Mouse (Mus musculus) ES-Bruce4 (cell line): ENCODE measurements at regions not wholly inside any gene's neighbourhood (a gene's known extent, or its start where the extent isn't known, plus 50 kb on each side); places are given as distances from the start of the nearest gene placed in this dataset.

Experiments
- CTCF ChIP-seq: IDR thresholded peaks from one replicate; pipeline ENCODE4 v1.8.1; 2011; ENCODE audit warnings: low read depth, low read length
- EP300 ChIP-seq: IDR thresholded peaks from 2 replicates; pipeline ENCODE4 v1.6.1; 2011; ENCODE audit warnings: low read depth, low read length; ENCODE audit not compliant: insufficient read depth

DNA sequence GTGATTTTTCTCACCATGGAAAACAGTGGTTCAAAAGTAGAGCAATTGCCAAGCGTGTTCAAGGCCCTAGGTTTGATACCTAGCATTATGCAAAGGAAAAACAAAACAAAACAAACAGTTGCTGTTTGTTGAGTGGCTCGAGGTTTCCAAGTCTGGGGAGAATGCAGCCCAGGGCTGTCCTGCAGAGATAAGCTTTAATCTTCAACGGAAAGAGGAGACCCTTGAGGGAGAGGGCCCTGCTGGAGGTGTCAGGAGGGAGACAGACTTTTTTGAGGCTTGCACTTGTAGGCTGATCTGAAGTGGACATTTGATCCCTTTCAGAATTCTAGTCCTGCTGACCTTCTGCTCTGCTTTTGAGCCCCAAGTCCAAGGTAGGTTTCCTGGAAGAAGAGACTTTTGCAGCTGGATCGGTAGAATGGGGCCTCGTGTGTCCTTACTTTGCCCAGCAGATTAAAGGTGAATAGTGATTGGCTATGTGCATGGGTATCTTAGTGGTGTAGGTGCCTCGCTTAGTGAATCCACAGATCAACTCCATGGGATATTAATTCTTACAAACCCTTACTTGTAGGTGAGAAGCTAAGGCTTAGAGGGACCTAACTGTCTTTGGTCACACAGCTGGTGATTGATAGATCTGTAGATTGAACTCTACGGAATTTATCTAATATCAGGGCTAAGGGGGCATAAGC, 87.2 kb upstream of the Podxl start:
- no peak for TF ChIP-seq EP300
- no peak for TF ChIP-seq CTCF
